Mouse (Mus musculus) CH12.LX (cell line): ENCODE measurements at regions not wholly inside any gene's neighbourhood (a gene's known extent, or its start where the extent isn't known, plus 50 kb on each side); places are given as distances from the start of the nearest gene placed in this dataset.
A peak's percentile ranks its signal among the peaks of the same experiment; 100 is the strongest.

ENCODE experiments used
- DNase-seq: peaks from one replicate; pipeline ENCODE4 v3.0.0-alpha.2; 2013; ENCODE audit errors: extremely low read depth
- H3K27ac ChIP-seq: 2 replicates; pipeline ENCODE4 v1.5.1; 2012; ENCODE audit warnings: low read depth, mild to moderate bottlenecking, control low read depth, moderate library complexity; ENCODE audit not compliant: insufficient read depth
- H3K27me3 ChIP-seq: replicated peaks from 2 replicates; pipeline ENCODE3; 2012; ENCODE audit warnings: inconsistent platforms
- H3K36me3 ChIP-seq, 2 experiments: replicated peaks in 1 of 2; 2 replicates each; pipeline versions ENCODE3 to v1.6.1; 2012; ENCODE audit warnings: inconsistent platforms in 1 of 2, low read length in 1 of 2, mild to moderate bottlenecking in 1 of 2, mixed read lengths in 1 of 2, moderate library complexity in 1 of 2; ENCODE audit not compliant: control insufficient read depth in 1 of 2, insufficient read depth in 1 of 2
- H3K4me1 ChIP-seq, 2 experiments: 2 replicates each; pipeline ENCODE4 v1.6.1; 2012; ENCODE audit warnings: inconsistent platforms in 1 of 2, moderate library complexity in 1 of 2; ENCODE audit not compliant: insufficient read depth in 2 of 2, control insufficient read depth in 1 of 2
- H3K4me2 ChIP-seq: 2 replicates; pipeline ENCODE4 v1.6.1; 2012; ENCODE audit warnings: low read depth, mild to moderate bottlenecking, control low read depth; ENCODE audit not compliant: poor library complexity, insufficient read depth, severe bottlenecking
- H3K4me3 ChIP-seq, 3 experiments: fragments of 150-350 bp in 1 of 3; sonication (generic) in 1 of 3; replicated peaks in 1 of 3; 2 replicates each; pipeline versions ENCODE3 to v1.5.1; 2011 to 2012; ENCODE audit warnings: low read depth in 2 of 3, low read length in 2 of 3, mild to moderate bottlenecking in 2 of 3, moderate library complexity in 2 of 3, control low read depth in 1 of 3, improper control_type of control experiment in 1 of 3, inconsistent platforms in 1 of 3, mixed read lengths in 1 of 3; ENCODE audit not compliant: poor library complexity in 1 of 3
- H3K79me2 ChIP-seq: replicated peaks from 2 replicates; pipeline ENCODE4 v1.6.1; 2012; ENCODE audit warnings: mild to moderate bottlenecking, moderate library complexity; ENCODE audit not compliant: control insufficient read depth, poor library complexity, insufficient read depth, severe bottlenecking; ENCODE audit errors: extremely low read depth
- H3K9ac ChIP-seq: 2 replicates; pipeline ENCODE4 v1.6.1; 2012; ENCODE audit warnings: low read depth, mild to moderate bottlenecking, control low read depth, moderate library complexity; ENCODE audit not compliant: insufficient read depth
- H3K9me3 ChIP-seq: replicated peaks from 2 replicates; pipeline ENCODE3; 2012; ENCODE audit warnings: low read length, inconsistent platforms, mixed read lengths
- BHLHE40 ChIP-seq: IDR thresholded peaks from 2 replicates; pipeline ENCODE4 v1.6.1; 2011; ENCODE audit warnings: mild to moderate bottlenecking, low read depth, low read length, improper control_type of control experiment
- CHD1 ChIP-seq: IDR thresholded peaks from 2 replicates; pipeline ENCODE4 v1.6.1; 2012; ENCODE audit warnings: low read depth, low read length, improper control_type of control experiment, inconsistent platforms
- CHD2 ChIP-seq: IDR thresholded peaks from 2 replicates; pipeline ENCODE4 v1.6.1; 2011; ENCODE audit warnings: low read length, improper control_type of control experiment
- CTCF ChIP-seq, 2 experiments: IDR thresholded peaks in 1 of 2; conservative IDR thresholded peaks in 1 of 2; 2 replicates each; pipeline ENCODE4 v1.5.1; 2011 to 2012; ENCODE audit warnings: low read depth in 2 of 2, low read length in 2 of 2, improper control_type of control experiment in 1 of 2, inconsistent platforms in 1 of 2, mild to moderate bottlenecking in 1 of 2, moderate library complexity in 1 of 2
- E2F4 ChIP-seq: IDR thresholded peaks from 2 replicates; pipeline ENCODE4 v1.6.1; 2011; ENCODE audit warnings: low read depth, low read length, improper control_type of control experiment; ENCODE audit not compliant: insufficient replicate concordance
- ELF1 ChIP-seq: IDR thresholded peaks from 2 replicates; pipeline ENCODE4 v1.6.1; 2014; ENCODE audit warnings: low read depth, mild to moderate bottlenecking, inconsistent platforms, low read length, improper control_type of control experiment
- EP300 ChIP-seq: IDR thresholded peaks from 2 replicates; pipeline ENCODE4 v1.6.1; 2011; ENCODE audit warnings: low read length, improper control_type of control experiment
- ETS1 ChIP-seq: conservative IDR thresholded peaks from 2 replicates; pipeline ENCODE4 v1.6.1; 2012; ENCODE audit warnings: low read depth, mild to moderate bottlenecking, inconsistent platforms, low read length, improper control_type of control experiment, moderate library complexity
- GABPA ChIP-seq: IDR thresholded peaks from 2 replicates; pipeline ENCODE4 v1.6.1; 2012; ENCODE audit warnings: low read depth, low read length, improper control_type of control experiment, inconsistent platforms; ENCODE audit not compliant: insufficient replicate concordance
- HCFC1 ChIP-seq: IDR thresholded peaks from 2 replicates; pipeline ENCODE4 v1.6.1; 2012; ENCODE audit warnings: low read depth, mild to moderate bottlenecking, inconsistent platforms, low read length, improper control_type of control experiment
- IRF4 ChIP-seq: IDR thresholded peaks from 2 replicates; pipeline ENCODE4 v1.6.1; 2014; ENCODE audit warnings: low read depth, mild to moderate bottlenecking, inconsistent platforms, low read length, improper control_type of control experiment
- JUN ChIP-seq: IDR thresholded peaks from 2 replicates; pipeline ENCODE4 v1.6.1; 2011; ENCODE audit warnings: low read depth, mild to moderate bottlenecking, low read length, improper control_type of control experiment, moderate library complexity; ENCODE audit not compliant: insufficient read depth
- JUND ChIP-seq: conservative IDR thresholded peaks from 2 replicates; pipeline ENCODE4 v1.6.1; 2011; ENCODE audit warnings: low read depth, low read length, improper control_type of control experiment
- KAT2A ChIP-seq: IDR thresholded peaks from 2 replicates; pipeline ENCODE4 v1.6.1; 2012; ENCODE audit warnings: low read length, improper control_type of control experiment, inconsistent platforms; ENCODE audit not compliant: insufficient replicate concordance
- MAFK ChIP-seq: IDR thresholded peaks from 2 replicates; pipeline ENCODE4 v1.6.1; 2011; ENCODE audit warnings: low read length, improper control_type of control experiment; ENCODE audit not compliant: insufficient replicate concordance
- MAX ChIP-seq: IDR thresholded peaks from 2 replicates; pipeline ENCODE4 v1.6.1; 2011; ENCODE audit warnings: low read length, improper control_type of control experiment
- MAZ ChIP-seq: IDR thresholded peaks from 2 replicates; pipeline ENCODE4 v1.6.1; 2012; ENCODE audit warnings: low read depth, mild to moderate bottlenecking, inconsistent platforms, low read length, improper control_type of control experiment, moderate library complexity
- MEF2A ChIP-seq: IDR thresholded peaks from 2 replicates; pipeline ENCODE4 v1.6.1; 2014; ENCODE audit warnings: low read depth, mild to moderate bottlenecking, inconsistent platforms, low read length, improper control_type of control experiment, borderline replicate concordance
- MXI1 ChIP-seq: IDR thresholded peaks from 2 replicates; pipeline ENCODE4 v1.6.1; 2011; ENCODE audit warnings: mild to moderate bottlenecking, low read depth, low read length, improper control_type of control experiment
- MYC ChIP-seq: IDR thresholded peaks from 2 replicates; pipeline ENCODE4 v1.6.1; 2011; ENCODE audit warnings: low read depth, mild to moderate bottlenecking, improper control_type of control experiment, low read length
- NELFE ChIP-seq: IDR thresholded peaks from 2 replicates; pipeline ENCODE4 v1.6.1; 2011; ENCODE audit warnings: low read depth, low read length, improper control_type of control experiment
- NRF1 ChIP-seq: IDR thresholded peaks from 2 replicates; pipeline ENCODE4 v1.6.1; 2014; ENCODE audit warnings: low read depth, mild to moderate bottlenecking, inconsistent platforms, low read length, improper control_type of control experiment, moderate library complexity
- PAX5 ChIP-seq: IDR thresholded peaks from 2 replicates; pipeline ENCODE4 v1.6.1; 2012; ENCODE audit warnings: low read length, inconsistent platforms, mixed read lengths
- POLR2A ChIP-seq: IDR thresholded peaks from 2 replicates; pipeline ENCODE4 v1.6.1; 2011; ENCODE audit warnings: low read depth, mild to moderate bottlenecking, improper control_type of control experiment, low read length
- POLR2AphosphoS2 ChIP-seq: IDR thresholded peaks from 2 replicates; pipeline ENCODE4 v1.6.1; 2011; ENCODE audit warnings: low read depth, low read length, improper control_type of control experiment
- RAD21 ChIP-seq: IDR thresholded peaks from 2 replicates; pipeline ENCODE4 v1.6.1; 2011; ENCODE audit warnings: low read depth, mild to moderate bottlenecking, low read length, improper control_type of control experiment, moderate library complexity
- RCOR1 ChIP-seq: conservative IDR thresholded peaks from 2 replicates; pipeline ENCODE4 v1.6.1; 2012; ENCODE audit warnings: low read depth, mild to moderate bottlenecking, inconsistent platforms, low read length, improper control_type of control experiment
- SIN3A ChIP-seq: IDR thresholded peaks from 2 replicates; pipeline ENCODE4 v1.6.1; 2012; ENCODE audit warnings: low read length, improper control_type of control experiment, inconsistent platforms
- SMC3 ChIP-seq: IDR thresholded peaks from 2 replicates; pipeline ENCODE4 v1.6.1; 2011; ENCODE audit warnings: low read depth, low read length, improper control_type of control experiment
- TBP ChIP-seq: conservative IDR thresholded peaks from 2 replicates; pipeline ENCODE4 v1.6.1; 2011; ENCODE audit warnings: low read depth, low read length, improper control_type of control experiment
- TCF12 ChIP-seq: IDR thresholded peaks from 2 replicates; pipeline ENCODE4 v1.6.1; 2014; ENCODE audit warnings: low read depth, mild to moderate bottlenecking, inconsistent platforms, low read length, improper control_type of control experiment
- UBTF ChIP-seq: IDR thresholded peaks from 2 replicates; pipeline ENCODE4 v1.6.1; 2012; ENCODE audit warnings: low read depth, mild to moderate bottlenecking, inconsistent platforms, low read length, improper control_type of control experiment, moderate library complexity
- USF1 ChIP-seq: IDR thresholded peaks from 2 replicates; pipeline ENCODE4 v1.6.1; 2014; ENCODE audit warnings: low read depth, mild to moderate bottlenecking, inconsistent platforms, low read length, improper control_type of control experiment
- USF2 ChIP-seq: conservative IDR thresholded peaks from 2 replicates; pipeline ENCODE4 v1.6.1; 2011; ENCODE audit warnings: low read depth, low read length, improper control_type of control experiment
- ZC3H11A ChIP-seq: IDR thresholded peaks from 2 replicates; pipeline ENCODE4 v1.6.1; 2012; ENCODE audit warnings: low read depth, mild to moderate bottlenecking, inconsistent platforms, low read length, improper control_type of control experiment
- ZKSCAN1 ChIP-seq: IDR thresholded peaks from 2 replicates; pipeline ENCODE4 v1.6.1; 2012; ENCODE audit warnings: low read depth, inconsistent platforms, low read length, improper control_type of control experiment, borderline replicate concordance
- ZMIZ1 ChIP-seq: IDR thresholded peaks from 2 replicates; pipeline ENCODE4 v1.6.1; 2012; ENCODE audit warnings: low read depth, mild to moderate bottlenecking, inconsistent platforms, low read length, improper control_type of control experiment
- ZNF384 ChIP-seq: IDR thresholded peaks from 2 replicates; pipeline ENCODE4 v1.6.1; 2012; ENCODE audit warnings: low read depth, low read length, improper control_type of control experiment, inconsistent platforms
- dilution Hi-C: fragments of 300-500 bp; cut with MboI; formaldehyde crosslinking; loops from 2 replicates; pipeline ENCODE4 v1.14.3; 2020; ENCODE audit warnings: low sequenced_read_pairs; ENCODE audit not compliant: extremely low pct_unique_long_range_greater_than_20kb, extremely low pct_ligation_motif_present
- in situ Hi-C: fragments of 300-500 bp; cut with MboI; formaldehyde crosslinking; loops from 3 replicates; pipeline ENCODE4 v1.14.3; 2019; ENCODE audit warnings: low sequenced_read_pairs, low pct_ligation_motif_present, low pct_unique_long_range_greater_than_20kb, mixed read lengths

GRCm38 (mm10) chr10:7333077-7333747, 121.2 kb upstream of the Cnksr3 start:
- H3K79me2 ChIP-seq = no peaks in the 10 kb centered on the region
- no peaks in the 10 kb centered on the region for H3K9me3 ChIP-seq
- in situ Hi-C loops = loop anchor here (25.0 kb wide), 1 partner anchor 454 kb away; the partner anchor contains the start of genes Ginm1 and Ppil4
- no peak overlapping the region for H3K27ac ChIP-seq
- TF ChIP-seq CTCF (conservative IDR thresholded peaks at IDR 0.05 in 1 of 2, IDR thresholded peaks at IDR 0.05 in 1 of 2; ENCODE audit: low read depth in 2 of 2, low read length in 2 of 2) (peak; percentile 77 to 97), BHLHE40 (0 out of 2 replicates have a peak, but pooled peaks have one; percentile 25), RAD21 (peak; percentile 92), ZMIZ1 (no peak), MEF2A (no peak), NELFE (peak; percentile 48; the same call in 1 of the 2 replicates), SIN3A (peak; percentile 56; the same call in 1 of the 2 replicates), NRF1 (peak; percentile 35; the same call in 1 of the 2 replicates), IRF4 (0 out of 2 replicates have a peak, but pooled peaks have one; percentile 34), POLR2AphosphoS2 (no peak), ETS1 (no peak), CHD1 (no peak), ELF1 (0 out of 2 replicates have a peak, but pooled peaks have one; percentile 17), MAZ (no peak), PAX5 (no peak), USF1 (no peak), CHD2 (no peak), TBP (no peak), ZC3H11A (peak; percentile 67), USF2 (no peak), MAFK (peak; percentile 77), MXI1 (no peak), JUND (peak; percentile 61), UBTF (no peak), RCOR1 (no peak), POLR2A (no peak), SMC3 (peak; percentile 87), MAX (no peak), JUN (no peak), MYC (0 out of 2 replicates have a peak, but pooled peaks have one; percentile 35), TCF12 (no peak), ZNF384 (0 out of 2 replicates have a peak, but pooled peaks have one; percentile 21), HCFC1 (no peak), ZKSCAN1 (no peak), EP300 (no peak), GABPA (no peak), E2F4 (no peak), KAT2A (no peak)
- DNase-seq = peak; percentile 86
- H3K36me3 ChIP-seq = no peaks in the 10 kb centered on the region
- H3K9ac ChIP-seq = no peak overlapping the region
- no peaks in the 10 kb centered on the region for H3K27me3 ChIP-seq
- dilution Hi-C loops = no loop called here
- H3K4me3 ChIP-seq = no peak overlapping the region
- no peaks in the 10 kb centered on the region for H3K4me1 ChIP-seq
- no peak overlapping the region for H3K4me2 ChIP-seq
